Mouse (Mus musculus): ENCODE results near the gene Amz1.

Gene Amz1

GRCm38 (mm10) chr5:140768333-140768732, 44.4 kb downstream of the Amz1 start:
- DNase-seq, result no peak

DNA sequence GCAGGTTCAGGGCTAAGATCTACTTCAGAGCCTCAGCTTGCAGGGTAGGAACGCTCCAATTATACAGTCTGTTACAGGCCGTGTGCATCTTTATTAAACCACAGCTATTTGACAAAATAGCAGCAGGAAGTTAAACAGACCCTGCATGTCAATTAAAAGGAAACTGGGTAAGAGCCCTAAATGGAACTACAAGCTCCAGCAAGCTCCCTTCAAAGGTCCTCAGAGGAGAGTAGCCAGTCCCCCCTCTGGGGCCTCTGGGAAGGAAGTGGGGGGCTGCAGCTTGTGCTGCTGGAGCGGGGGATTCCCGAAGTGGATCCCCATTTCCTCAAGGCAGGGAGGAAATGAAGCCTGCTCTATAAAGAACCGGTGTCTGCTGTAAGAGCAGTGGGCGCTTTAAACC, 47.7 kb downstream of the Amz1 start:
- DNase-seq, result no peak

- DNase-seq, result no peak
These were observed 48.2 kb downstream of the Amz1 start for GRCm38 (mm10) chr5:140772158-140772557.

- DNase-seq, result no peak
These were observed 51.2 kb downstream of the Amz1 start for GRCm38 (mm10) chr5:140775111-140775510.

- no peak for DNase-seq
These were observed 53.0 kb downstream of the Amz1 start for GRCm38 (mm10) chr5:140776968-140777367.

DNA sequence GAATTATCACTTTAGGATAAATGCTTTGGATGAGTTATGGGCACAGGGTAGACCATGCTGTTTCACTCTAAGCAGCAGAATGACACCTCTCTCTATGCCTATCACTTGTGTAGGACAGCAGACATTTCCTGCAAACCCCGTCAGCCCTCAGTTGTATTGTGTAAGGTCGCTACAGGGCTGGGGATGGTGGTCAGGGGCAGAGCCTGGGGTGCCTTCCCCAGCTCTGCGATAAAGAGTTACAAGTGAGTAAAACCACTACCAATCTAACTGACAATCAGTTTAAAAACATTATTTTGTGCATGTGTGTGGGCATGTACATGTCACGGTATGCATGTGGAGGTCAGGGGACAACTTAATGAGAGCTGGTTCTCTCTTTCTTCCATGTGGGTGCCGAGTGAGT, 57.2 kb downstream of the Amz1 start:
- no peak for DNase-seq

DNA sequence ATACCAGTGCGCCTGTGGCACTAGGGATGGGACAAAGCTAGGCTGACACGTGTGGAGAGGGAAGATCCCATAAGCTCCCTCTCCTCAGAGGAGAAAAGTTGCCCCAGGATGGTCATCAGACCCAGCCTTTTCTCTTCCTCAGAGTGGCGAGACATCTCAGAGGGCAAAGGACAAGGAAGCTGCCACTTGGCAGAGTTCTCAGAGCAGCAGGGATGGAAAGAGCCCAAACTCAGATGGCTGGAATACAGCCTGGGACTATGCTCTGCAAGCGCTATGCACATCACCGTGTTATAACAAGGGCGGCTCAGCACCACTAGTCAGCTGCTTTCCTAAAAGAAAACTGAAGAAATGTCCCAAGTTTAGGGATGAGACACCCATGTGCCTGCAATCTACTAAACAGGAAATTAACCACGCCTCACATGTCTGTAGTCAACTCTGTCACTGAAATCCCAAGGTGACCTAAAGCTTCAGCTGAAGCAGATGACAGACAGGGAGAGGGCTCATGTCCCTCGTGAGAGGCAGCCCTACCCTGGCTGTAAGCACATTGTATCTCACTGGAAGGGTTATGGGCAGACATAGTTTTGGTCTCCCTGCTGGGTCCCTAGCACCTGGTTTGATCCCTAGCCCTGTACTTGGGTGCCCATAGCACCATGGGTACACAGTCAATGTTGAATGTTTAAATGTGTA, 58.1 kb downstream of the Amz1 start:
- DNase-seq, result peak; percentile 27

GRCm38 (mm10) chr5:140783577-140783976, 59.6 kb downstream of the Amz1 start:
- DNase-seq, result no peak

GRCm38 (mm10) chr5:140784288-140784687, 60.4 kb downstream of the Amz1 start:
- DNase-seq, result no peak

DNA sequence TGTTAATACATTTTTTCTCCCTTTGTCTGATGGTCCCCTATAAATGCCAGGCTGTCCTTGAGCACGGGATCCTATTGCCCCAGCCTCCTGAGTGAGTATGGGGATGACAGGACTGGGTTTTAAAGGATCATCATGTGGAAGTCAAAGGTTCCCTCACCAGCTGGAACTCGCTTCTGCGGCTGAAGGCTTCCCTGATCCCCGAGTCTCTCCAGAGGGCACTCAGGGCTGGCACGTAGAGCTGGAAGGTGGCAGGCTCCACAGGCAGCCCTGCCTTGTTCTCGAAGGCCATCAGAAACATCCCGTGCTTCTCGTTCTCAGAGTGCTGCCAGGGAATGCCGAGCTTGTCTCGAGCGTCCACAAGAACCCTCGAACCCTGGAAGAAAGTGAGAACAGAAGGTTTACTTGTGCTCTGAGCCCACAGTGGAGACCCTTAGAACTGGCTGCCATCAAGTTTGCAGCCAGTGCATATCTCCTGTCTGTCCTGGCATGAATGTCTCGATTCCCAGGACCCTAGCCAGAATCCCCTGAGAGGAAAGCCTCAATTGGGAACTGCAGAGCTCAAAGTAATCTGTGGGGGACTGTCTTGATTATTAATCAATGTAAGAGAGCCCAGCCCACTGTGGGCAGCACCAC, 61.4 kb downstream of the Amz1 start:
- no peak for DNase-seq

DNA sequence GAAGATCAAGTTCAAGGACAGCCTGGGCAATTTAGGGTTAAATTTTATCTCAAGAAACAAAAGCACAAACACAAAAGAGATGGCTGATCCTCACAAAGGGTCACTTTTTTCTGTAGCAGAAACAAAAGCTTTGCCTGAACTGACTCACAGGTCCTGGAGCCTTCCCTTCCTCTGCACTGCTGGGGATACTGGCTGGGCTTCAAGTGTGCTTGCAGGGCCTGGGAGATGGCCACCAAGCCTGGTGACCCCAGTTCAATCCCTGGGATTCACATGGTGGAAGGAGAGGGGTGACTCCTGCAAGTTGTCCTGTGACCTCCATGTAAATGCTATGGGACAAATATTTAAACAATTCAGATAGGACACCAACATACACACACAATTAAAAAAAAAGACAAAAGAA, 65.6 kb downstream of the Amz1 start:
- no peak for DNase-seq

GRCm38 (mm10) chr5:140790392-140790791, 66.5 kb downstream of the Amz1 start:
- DNase-seq, result no peak

- peak; percentile 56 for DNase-seq
These were observed 67.3 kb downstream of the Amz1 start for GRCm38 (mm10) chr5:140790937-140791877.

DNA sequence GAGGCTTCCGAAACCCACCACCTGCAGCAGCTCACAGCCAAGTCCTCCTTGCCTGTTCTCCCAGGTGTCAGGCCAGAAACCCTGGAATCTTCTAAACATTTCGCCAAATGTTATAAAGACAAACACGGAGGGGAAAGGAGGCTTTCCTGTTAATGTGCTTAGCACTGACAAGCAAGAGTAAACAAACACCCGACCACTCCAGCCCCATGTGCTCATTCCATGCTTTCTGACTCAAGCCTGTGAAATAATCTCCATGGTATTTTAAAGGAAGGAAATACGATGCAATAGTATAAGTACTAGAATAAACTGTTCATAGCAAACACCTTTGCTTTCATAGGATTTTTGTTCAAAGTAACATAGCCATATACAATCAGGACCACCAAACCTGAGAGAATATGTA, 68.3 kb downstream of the Amz1 start:
- DNase-seq, result no peak

DNA sequence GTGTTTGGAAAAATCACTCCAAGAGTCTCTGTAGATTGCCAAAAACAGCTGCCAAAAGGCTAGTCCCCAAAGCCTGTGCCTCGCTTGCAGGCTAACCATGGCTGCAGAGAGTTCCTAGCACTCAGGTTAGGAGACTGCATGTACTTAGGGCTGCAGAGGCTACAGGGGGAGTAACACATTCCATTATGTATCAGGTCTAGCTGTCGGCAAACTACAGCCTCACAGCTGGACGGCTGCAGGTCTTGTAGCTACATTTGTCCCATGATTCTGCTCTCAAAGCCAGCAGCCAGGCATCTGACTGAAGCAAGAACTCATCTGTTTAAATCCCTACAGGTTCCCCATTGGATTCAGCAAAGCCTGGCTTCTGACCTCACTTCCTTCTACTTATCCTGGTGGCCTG, 70.8 kb downstream of the Amz1 start:
- no peak for DNase-seq

DNA sequence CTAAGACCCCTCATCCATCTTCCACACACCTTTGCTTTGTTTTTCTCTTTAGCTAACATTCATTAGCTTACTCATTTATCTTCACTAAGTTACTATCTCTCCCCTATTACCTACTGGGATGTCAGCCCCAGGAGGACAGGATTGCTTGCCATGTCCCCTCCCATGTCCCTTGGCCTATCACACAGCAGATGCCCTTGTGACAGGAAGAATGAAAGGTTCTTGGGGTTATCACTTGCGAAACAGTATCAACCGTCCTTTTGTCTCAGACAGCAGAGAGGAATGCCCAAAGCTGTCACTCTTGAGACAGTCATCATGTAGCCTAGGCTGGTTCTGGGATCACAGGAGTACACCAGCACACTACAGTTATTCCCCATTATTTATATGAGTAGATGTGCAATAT, 71.2 kb downstream of the Amz1 start:
- no peak for DNase-seq

- no peak for DNase-seq
These were observed 72.1 kb downstream of the Amz1 start for GRCm38 (mm10) chr5:140796051-140796450.

DNA sequence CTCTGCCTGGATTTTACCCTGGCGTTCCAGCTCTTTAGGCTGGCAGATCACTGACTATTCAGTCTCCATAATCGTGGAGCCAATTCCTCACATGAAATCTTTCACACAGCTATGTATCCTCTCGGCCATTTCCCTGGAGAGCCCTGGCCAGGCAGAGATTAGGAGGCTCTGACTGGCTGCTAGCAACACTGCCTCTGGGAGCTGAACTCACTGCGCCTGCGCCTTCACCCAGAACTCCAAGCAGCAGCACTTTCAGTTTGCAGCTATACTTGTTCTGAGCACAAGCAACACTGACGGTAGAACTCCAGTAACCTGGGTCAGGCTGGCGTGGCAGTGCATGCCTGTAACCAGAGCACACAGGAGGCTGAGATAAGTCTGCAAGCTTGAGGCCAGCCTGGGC, 74.2 kb downstream of the Amz1 start:
- DNase-seq, result peak; percentile 38

DNA sequence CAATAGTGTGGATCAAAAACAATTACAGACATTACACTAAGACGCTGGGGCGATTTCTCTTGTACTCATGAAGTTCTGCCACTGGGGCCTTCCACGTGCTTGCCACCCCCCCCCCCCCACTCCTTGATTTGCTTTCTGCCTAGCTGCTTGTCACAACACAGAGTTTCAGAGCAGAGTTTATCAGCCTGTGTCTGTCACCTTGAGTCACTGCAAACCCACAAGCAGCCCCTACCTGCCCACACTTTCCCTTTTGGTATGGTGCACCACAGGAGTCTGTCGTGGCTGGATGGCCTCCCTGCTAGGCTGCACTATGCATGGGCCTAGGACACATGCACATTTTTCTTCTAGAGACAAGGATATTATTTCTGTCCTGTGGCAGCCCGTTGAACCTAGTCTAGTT, 74.8 kb downstream of the Amz1 start:
- DNase-seq, result no peak

GRCm38 (mm10) chr5:140799190-140799589, 75.3 kb downstream of the Amz1 start:
- no peak for DNase-seq

- DNase-seq, result no peak
These were observed 76.5 kb downstream of the Amz1 start for GRCm38 (mm10) chr5:140800288-140800923.

DNA sequence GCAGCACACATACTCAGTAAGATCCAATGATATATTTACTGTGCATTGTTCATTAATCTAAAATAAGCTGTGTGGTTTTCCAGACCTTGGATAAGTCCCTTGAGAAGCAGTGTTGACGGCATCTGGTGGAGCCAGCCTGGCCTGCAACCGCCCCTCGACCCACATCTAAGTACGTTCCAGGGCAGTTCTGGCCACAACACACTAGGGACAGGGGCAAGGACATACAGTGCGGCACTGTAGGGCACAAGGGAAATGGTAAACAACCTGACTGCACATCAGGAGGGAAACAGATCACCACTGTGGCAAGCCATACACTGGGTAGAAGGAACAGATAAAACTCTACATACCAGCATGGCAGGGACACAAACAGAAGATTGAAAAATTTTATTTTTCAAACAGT, 77.9 kb downstream of the Amz1 start:
- DNase-seq, result no peak

DNA sequence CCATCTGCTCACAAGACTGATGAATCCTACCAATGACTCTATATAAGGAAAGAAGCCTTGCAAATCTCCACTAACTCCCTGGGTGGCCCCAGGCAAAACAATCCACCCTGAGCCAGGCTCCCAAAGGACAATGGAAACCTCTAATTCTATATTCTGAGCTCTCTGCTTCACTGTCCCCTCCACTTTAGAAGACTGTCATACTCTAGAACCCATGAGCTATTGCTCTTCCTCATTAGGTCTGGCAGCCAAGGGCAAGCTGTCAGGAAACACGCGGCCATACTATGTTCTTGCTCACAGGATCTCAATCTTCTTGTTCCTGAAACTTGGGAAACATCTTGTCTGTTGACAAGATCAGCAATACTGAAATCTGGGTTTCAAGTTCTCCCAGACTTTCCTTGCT, 82.3 kb downstream of the Amz1 start:
- no peak for DNase-seq

Measured in kidney, adult 18-20 months (tissue).